Mouse (Mus musculus): ENCODE results near the gene Cox5a. TPM values are rescaled to one million over a fixed set of nuclear protein-coding genes. Genes with fewer than 3 reads are reported as not detected.
A peak's percentile ranks its signal among the peaks of the same experiment; 100 is the strongest.

Cox5a gene
- total and polyA plus RNA-seq, 2 experiments from 2014 or later: 266 to 1,120 TPM

- Histone ChIP-seq H3K9ac (replicated peaks; ENCODE audit: low read length, poor library complexity, severe bottlenecking) (peak overlapping the region; percentile 99), H3K4me2 (ENCODE audit: low read depth, low read length, poor library complexity, severe bottlenecking) (peak overlapping the region; percentile 58), H3K36me3 (ENCODE audit: insufficient read depth, low read length) (no peaks in the 10 kb centered on the region), H3K9me3 (ENCODE audit: low read length) (no peaks in the 10 kb centered on the region), H3K27me3 (ENCODE audit: insufficient read depth, low read length) (no peaks in the 10 kb centered on the region), H3K27ac (ENCODE audit: low read depth, low read length) (peak overlapping the region; percentile 94), H3K4me3 (ENCODE audit: low read depth, low read length) (peak overlapping the region; percentile 90), H3K4me1 (ENCODE audit: insufficient read depth, low read length) (peaks cover 10% of the 10 kb centered on the region; the same call in 1 of the 2 replicates)
- WGBS: 34% methylated on average over 7 of the region's 7 CpGs
- TF ChIP-seq CTCF (IDR thresholded peaks at IDR 0.05): no peak
- DNase-seq (ENCODE audit: low spot score): no peak
- ATAC-seq (ENCODE audit: low FRiP score): no peak
These were observed 1.2 kb downstream of the Cox5a start for GRCm38 (mm10) chr9:57522114-57522860.

GRCm38 (mm10) chr9:57522861-57523246, 1.8 kb downstream of the Cox5a start:
- Histone ChIP-seq H3K4me2 (ENCODE audit: low read depth, low read length, poor library complexity, severe bottlenecking) (peak overlapping the region; percentile 58), H3K9me3 (ENCODE audit: low read length) (no peaks in the 10 kb centered on the region), H3K4me1 (ENCODE audit: insufficient read depth, low read length) (peaks cover 10% of the 10 kb centered on the region; the same call in 1 of the 2 replicates), H3K27me3 (ENCODE audit: insufficient read depth, low read length) (no peaks in the 10 kb centered on the region), H3K4me3 (ENCODE audit: low read depth, low read length) (peak overlapping the region; percentile 90; the same call in 1 of the 2 replicates), H3K9ac (replicated peaks; ENCODE audit: low read length, poor library complexity, severe bottlenecking) (no peak overlapping the region), H3K27ac (ENCODE audit: low read depth, low read length) (no peak overlapping the region), H3K36me3 (ENCODE audit: insufficient read depth, low read length) (no peaks in the 10 kb centered on the region)
- WGBS: 85% methylated on average over 4 of the region's 4 CpGs
- ATAC-seq (ENCODE audit: low FRiP score) (no peak), DNase-seq (ENCODE audit: low spot score) (no peak)
- TF ChIP-seq CTCF (IDR thresholded peaks at IDR 0.05): no peak

GRCm38 (mm10) chr9:57523754-57524153, 2.7 kb downstream of the Cox5a start:
- DNase-seq (ENCODE audit: low spot score) (peak; percentile 90), ATAC-seq (ENCODE audit: low FRiP score) (no peak)
- Histone ChIP-seq H3K4me3 (ENCODE audit: low read depth, low read length) (no peak overlapping the region), H3K9ac (replicated peaks; ENCODE audit: low read length, poor library complexity, severe bottlenecking) (no peak overlapping the region), H3K4me1 (ENCODE audit: insufficient read depth, low read length) (peaks cover 10% of the 10 kb centered on the region; the same call in 1 of the 2 replicates), H3K9me3 (ENCODE audit: low read length) (no peaks in the 10 kb centered on the region), H3K36me3 (ENCODE audit: insufficient read depth, low read length) (no peaks in the 10 kb centered on the region), H3K27me3 (ENCODE audit: insufficient read depth, low read length) (no peaks in the 10 kb centered on the region), H3K27ac (ENCODE audit: low read depth, low read length) (no peak overlapping the region), H3K4me2 (ENCODE audit: low read depth, low read length, poor library complexity, severe bottlenecking) (no peak overlapping the region)
- WGBS: 92% methylated on average over 1 of the region's 1 CpGs
- TF ChIP-seq CTCF (IDR thresholded peaks at IDR 0.05): peak; percentile 74

GRCm38 (mm10) chr9:57524439-57524838, 3.4 kb downstream of the Cox5a start:
- ATAC-seq (ENCODE audit: low FRiP score) (no peak), DNase-seq (ENCODE audit: low spot score) (no peak)
- H3K4me3 ChIP-seq (ENCODE audit: low read depth, low read length): no peak overlapping the region
- no peak overlapping the region for H3K9ac ChIP-seq (replicated peaks; ENCODE audit: low read length, poor library complexity, severe bottlenecking)
- peaks cover 3% of the 10 kb centered on the region; the same call in 1 of the 2 replicates for H3K36me3 ChIP-seq (ENCODE audit: insufficient read depth, low read length)
- H3K27ac ChIP-seq (ENCODE audit: low read depth, low read length): no peak overlapping the region
- H3K27me3 ChIP-seq (ENCODE audit: insufficient read depth, low read length): no peaks in the 10 kb centered on the region
- H3K4me2 ChIP-seq (ENCODE audit: low read depth, low read length, poor library complexity, severe bottlenecking): no peak overlapping the region
- peaks cover 10% of the 10 kb centered on the region; the same call in 1 of the 2 replicates for H3K4me1 ChIP-seq (ENCODE audit: insufficient read depth, low read length)
- no peak for TF ChIP-seq CTCF (IDR thresholded peaks at IDR 0.05)
- no peaks in the 10 kb centered on the region for H3K9me3 ChIP-seq (ENCODE audit: low read length)

- 89% methylated on average over 2 of the region's 2 CpGs for WGBS
- TF ChIP-seq CTCF (IDR thresholded peaks at IDR 0.05): no peak
- Histone ChIP-seq H3K27me3 (ENCODE audit: insufficient read depth, low read length) (no peaks in the 10 kb centered on the region), H3K36me3 (ENCODE audit: insufficient read depth, low read length) (peaks cover 3% of the 10 kb centered on the region; the same call in 1 of the 2 replicates), H3K4me1 (ENCODE audit: insufficient read depth, low read length) (peaks cover 10% of the 10 kb centered on the region; the same call in 1 of the 2 replicates), H3K4me2 (ENCODE audit: low read depth, low read length, poor library complexity, severe bottlenecking) (no peak overlapping the region), H3K27ac (ENCODE audit: low read depth, low read length) (no peak overlapping the region), H3K4me3 (ENCODE audit: low read depth, low read length) (no peak overlapping the region), H3K9me3 (ENCODE audit: low read length) (no peaks in the 10 kb centered on the region), H3K9ac (replicated peaks; ENCODE audit: low read length, poor library complexity, severe bottlenecking) (no peak overlapping the region)
- ATAC-seq (ENCODE audit: low FRiP score): no peak
- DNase-seq (ENCODE audit: low spot score): no peak
These were observed 4.4 kb downstream of the Cox5a start for GRCm38 (mm10) chr9:57525516-57525915.

- peaks cover 10% of the 10 kb centered on the region; the same call in 1 of the 2 replicates for H3K4me1 ChIP-seq (ENCODE audit: insufficient read depth, low read length)
- no peak overlapping the region for H3K4me3 ChIP-seq (ENCODE audit: low read depth, low read length)
- DNase-seq (ENCODE audit: low spot score) (no peak), ATAC-seq (ENCODE audit: low FRiP score) (no peak)
- no peak for TF ChIP-seq CTCF (IDR thresholded peaks at IDR 0.05)
- no peak overlapping the region for H3K9ac ChIP-seq (replicated peaks; ENCODE audit: low read length, poor library complexity, severe bottlenecking)
- no peaks in the 10 kb centered on the region for H3K9me3 ChIP-seq (ENCODE audit: low read length)
- peaks cover 3% of the 10 kb centered on the region; the same call in 1 of the 2 replicates for H3K36me3 ChIP-seq (ENCODE audit: insufficient read depth, low read length)
- no peak overlapping the region for H3K27ac ChIP-seq (ENCODE audit: low read depth, low read length)
- no peak overlapping the region for H3K4me2 ChIP-seq (ENCODE audit: low read depth, low read length, poor library complexity, severe bottlenecking)
- H3K27me3 ChIP-seq (ENCODE audit: insufficient read depth, low read length): no peaks in the 10 kb centered on the region
These were observed 5.4 kb downstream of the Cox5a start for GRCm38 (mm10) chr9:57526435-57526834.

All from midbrain, postnatal 0 days (tissue).